ENCODE assay signal across 9 mouse cellular contexts in genomic region chr12:12421580-12421878, GRCm38 (mm10).
A peak's percentile ranks its signal among the peaks of the same experiment; 100 is the strongest.
DNase-seq lines count a peak whose midpoint lies in the region; ATAC-seq and TF ChIP-seq lines count a peak whose summit lies in the region.
"Had no signal": no experiment of that assay in that cellular context is flagged by ENCODE, and none has a peak within 500 bp of the region (broad histone marks: within the 10 kb centered on the region; RNA-seq: fewer than 3 reads in every experiment).

No protein-coding gene starts in this region.

- no peak for TF ChIP-seq POLR2A in heart, adult 2 months (IDR thresholded peaks at IDR 0.05; ENCODE audit: insufficient read depth, low read depth, low read length)

- no peaks in the 10 kb centered on the region for H3K79me2 ChIP-seq in heart, adult 2 months (replicated peaks; ENCODE audit: control insufficient read depth, insufficient read depth, low read length)

- no peaks in the 10 kb centered on the region for H3K36me3 ChIP-seq in heart, embryonic 13.5 days
- no peaks in the 10 kb centered on the region for H3K36me3 ChIP-seq in heart, adult 2 months (ENCODE audit: control insufficient read depth, insufficient read depth, low read length)
- no peaks in the 10 kb centered on the region for H3K36me3 ChIP-seq in hindbrain, embryonic 13.5 days
- H3K36me3 ChIP-seq in liver, postnatal 0 days (replicated peaks; ENCODE audit: insufficient read depth, low read length) = no peaks in the 10 kb centered on the region

- H3K4me2 ChIP-seq in heart, embryonic 13.5 days = peak overlapping the region; percentile 81
- no peak overlapping the region; the same call in 1 of the 2 replicates for H3K4me2 ChIP-seq in hindbrain, embryonic 13.5 days
- no peak overlapping the region for H3K4me2 ChIP-seq in liver, postnatal 0 days (ENCODE audit: low read depth, low read length)

- H3K27ac ChIP-seq in heart, embryonic 13.5 days (replicated peaks) = no peak overlapping the region
- H3K27ac ChIP-seq in heart, adult 2 months = no peak overlapping the region
- H3K27ac ChIP-seq in hindbrain, embryonic 13.5 days = no peak overlapping the region
- H3K27ac ChIP-seq in liver, postnatal 0 days (ENCODE audit: low read depth) = no peak overlapping the region
- H3K27ac ChIP-seq: kidney, postnatal 0 days had no signal

- H3K9ac ChIP-seq in heart, embryonic 13.5 days = 0 out of 2 replicates have a peak overlapping the region, but pooled peaks have one; percentile 89
- no peak overlapping the region for H3K9ac ChIP-seq in heart, adult 2 months (ENCODE audit: low read depth, low read length)
- H3K9ac ChIP-seq in hindbrain, embryonic 13.5 days = peak overlapping the region; percentile 82
- H3K9ac ChIP-seq in liver, postnatal 0 days (replicated peaks) = no peak overlapping the region

- intact Hi-C loops in heart, adult 2 months (cut with DNase I) = loop anchor here (1.0 to 2.0 kb wide), 3 partner anchors 201 to 794 kb away; no protein-coding TSS in a partner anchor

- peaks cover 24% of the 10 kb centered on the region for H3K4me1 ChIP-seq in heart, embryonic 13.5 days
- no peaks in the 10 kb centered on the region for H3K4me1 ChIP-seq in heart, adult 2 months (ENCODE audit: control insufficient read depth, insufficient read depth, low read length)
- H3K4me1 ChIP-seq in hindbrain, embryonic 13.5 days (replicated peaks) = peaks cover 7% of the 10 kb centered on the region
- no peaks in the 10 kb centered on the region for H3K4me1 ChIP-seq in liver, postnatal 0 days (ENCODE audit: insufficient read depth)

- no peak for TF ChIP-seq CTCF in heart, adult 2 months (IDR thresholded peaks at IDR 0.05)
- TF ChIP-seq CTCF in liver, postnatal 0 days (IDR thresholded peaks at IDR 0.05; ENCODE audit: low read depth) = no peak

- 91% methylated on average over 8 of the region's 8 CpGs for WGBS in heart, embryonic 13.5 days
- 94% methylated on average over 8 of the region's 8 CpGs for WGBS in heart, adult 2 months
- WGBS in hindbrain, embryonic 13.5 days = 95% methylated on average over 8 of the region's 8 CpGs
- 93% methylated on average over 8 of the region's 8 CpGs for WGBS in liver, postnatal 0 days (ENCODE audit: insufficient replicate concordance)

- H3K4me3 ChIP-seq in heart, embryonic 13.5 days = peak overlapping the region; percentile 56
- H3K4me3 ChIP-seq in heart, adult 2 months = no peak overlapping the region
- peak overlapping the region; percentile 41; the same call in 1 of the 2 replicates for H3K4me3 ChIP-seq in hindbrain, embryonic 13.5 days
- peak overlapping the region; percentile 32; the same call in 1 of the 2 replicates for H3K4me3 ChIP-seq in liver, postnatal 0 days (ENCODE audit: low read depth, low read length)

- TF ChIP-seq EP300 in heart, adult 2 months (IDR thresholded peaks at IDR 0.05; ENCODE audit: insufficient read depth, low read depth, low read length) = no peak
- no peak for TF ChIP-seq EP300 in liver, postnatal 0 days (IDR thresholded peaks at IDR 0.05; ENCODE audit: low read depth)

- no peaks in the 10 kb centered on the region for H3K9me3 ChIP-seq in heart, embryonic 13.5 days
- H3K9me3 ChIP-seq in hindbrain, embryonic 13.5 days = no peaks in the 10 kb centered on the region
- H3K9me3 ChIP-seq in liver, postnatal 0 days (ENCODE audit: low read length) = no peaks in the 10 kb centered on the region

- no peak for DNase-seq in heart, adult 2 months
- DNase-seq in embryo, embryonic 9.5 days (ENCODE audit: extremely low spot score) = peak; percentile 4
- no peak for DNase-seq in liver, postnatal 0 days
- no peak for DNase-seq in B cell, adult 2 months
- no peak for DNase-seq in adrenal gland, postnatal 10 days
- DNase-seq in left cerebral cortex, adult 8-10 months (ENCODE audit: low spot score in 2 of 2) = no peak

- H3K27me3 ChIP-seq in heart, embryonic 13.5 days (replicated peaks) = no peaks in the 10 kb centered on the region
- no peaks in the 10 kb centered on the region for H3K27me3 ChIP-seq in heart, adult 2 months (ENCODE audit: control insufficient read depth, insufficient read depth, low read length)
- H3K27me3 ChIP-seq in hindbrain, embryonic 13.5 days = 0 out of 2 replicates have a peak, but pooled peaks cover 2% of the 10 kb centered on the region
- 0 out of 2 replicates have a peak, but pooled peaks cover 2% of the 10 kb centered on the region for H3K27me3 ChIP-seq in liver, postnatal 0 days (ENCODE audit: insufficient read depth, low read length)

- ATAC-seq in heart, embryonic 13.5 days (ENCODE audit: extremely low read depth, insufficient number of reproducible peaks, low FRiP score, low TSS enrichment) = no peak
- 0 out of 2 replicates have a peak, but pooled peaks have one; percentile 10 for ATAC-seq in hindbrain, embryonic 13.5 days (ENCODE audit: low FRiP score)
- no peak for ATAC-seq in liver, postnatal 0 days

Comparison
In these comparisons a context has a peak if more than half of its experiments do, and no peak if none do; other contexts are left out.
1. H3K9ac ChIP-seq: peak in heart, embryonic 13.5 days (single experiment) and hindbrain, embryonic 13.5 days (single experiment); none in heart, adult 2 months (single experiment) and liver, postnatal 0 days (single experiment).